Mouse (Mus musculus) activated CD4-positive, CD25-positive, alpha-beta regulatory T cell, adult 4 months (primary cell): ENCODE measurements around the gene Miga1. TPM values are rescaled to one million over a fixed set of nuclear protein-coding genes. Genes with fewer than 3 reads are reported as not detected.

Experiments used
- ATAC-seq: one replicate; pipeline ENCODE4 v1.8.0; 2017
- polyA plus RNA-seq, 2 experiments: library from polyadenylated mRNA; unstranded; fragments of 100-300 nt; shearing (Covaris generic); gene quantifications; one replicate each; pipeline ENCODE4 v1.2.1; 2017

The Miga1 gene
- polyA plus RNA-seq, 2 experiments from 2014 or later, result 4.6 to 4.7 TPM

GRCm38 (mm10) chr3:152241098-152241497 lies 99.1 kb downstream of the Miga1 start:
- ATAC-seq, result no peak

GRCm38 (mm10) chr3:152239592-152239991 lies 100.6 kb downstream of the Miga1 start:
- ATAC-seq, result no peak

GRCm38 (mm10) chr3:152238836-152239235 lies 101.4 kb downstream of the Miga1 start:
- ATAC-seq, result peak; percentile 66

- no peak for ATAC-seq
Measured at GRCm38 (mm10) chr3:152235805-152236204, 104.4 kb downstream of the Miga1 start.

GRCm38 (mm10) chr3:152235238-152235637 lies 105.0 kb downstream of the Miga1 start:
- ATAC-seq, result no peak

- ATAC-seq, result no peak
Measured at GRCm38 (mm10) chr3:152231333-152232100, 108.7 kb downstream of the Miga1 start.

GRCm38 (mm10) chr3:152229271-152229670 lies 110.9 kb downstream of the Miga1 start:
- no peak for ATAC-seq

- no peak for ATAC-seq
Measured at GRCm38 (mm10) chr3:152228843-152229242, 111.4 kb downstream of the Miga1 start.

GRCm38 (mm10) chr3:152225906-152226305 lies 114.3 kb downstream of the Miga1 start:
- ATAC-seq, result no peak

GRCm38 (mm10) chr3:152224918-152225317 lies 115.3 kb downstream of the Miga1 start:
- no peak for ATAC-seq

Other genes with a start within 250 kb of the Miga1 start
- gene Gipc2, start 174.2 kb downstream of the Miga1 start, polyA plus RNA-seq, result not detected
- gene Dnajb4, start 130.1 kb downstream of the Miga1 start, polyA plus RNA-seq, result 1 to 10 TPM; 5.2 to 6.0 TPM
- gene Fubp1, start 130.0 kb downstream of the Miga1 start, polyA plus RNA-seq, result 100 to 1,000 TPM; 222 to 239 TPM
- 1 to 10 TPM in 1 of 2 experiments, not detected in 1; 2.9 TPM for gene Nexn, start 74.1 kb downstream of the Miga1 start, polyA plus RNA-seq
- gene Usp33, start 6.1 kb upstream of the Miga1 start, polyA plus RNA-seq, result 10 to 100 TPM; 29.7 to 33.0 TPM
- gene Zzz3, start 55.1 kb upstream of the Miga1 start, polyA plus RNA-seq, result 10 to 100 TPM; 22.2 to 29.7 TPM